Mouse (Mus musculus): Measurements from ENCODE around the gene a.

- TF ChIP-seq CTCF (IDR thresholded peaks at IDR 0.05; ENCODE audit: low read depth, low read length) (no peak), EP300 (IDR thresholded peaks at IDR 0.05; ENCODE audit: insufficient read depth, low read depth, low read length) (no peak)
Measured at GRCm38 (mm10) chr2:155080179-155080530, 289.0 kb downstream of the a start.

All from ES-Bruce4 (cell line).